Mouse (Mus musculus) forebrain, embryonic 16.5 days (tissue): ENCODE results near the gene Plscr1. TPM values are rescaled to one million over a fixed set of nuclear protein-coding genes. Genes with fewer than 3 reads are reported as not detected.
A peak's percentile ranks its signal among the peaks of the same experiment; 100 is the strongest.

ENCODE experiments used
- ATAC-seq: fragments of 200-750 bp; cut with Nextera tagmentation; 2 replicates; pipeline ENCODE4 v1.8.0; 2017; ENCODE audit warnings: mild to moderate bottlenecking, moderate library complexity
- H3K27ac ChIP-seq: fragments of 300-500 bp; sonication (generic); 2 replicates; pipeline ENCODE4 v1.5.1; 2014; ENCODE audit warnings: low read length, control low read depth
- H3K27me3 ChIP-seq: fragments of 300-500 bp; sonication (generic); replicated peaks from 2 replicates; pipeline ENCODE4 v1.6.1; 2014; ENCODE audit warnings: low read length; ENCODE audit not compliant: control insufficient read depth, insufficient read depth
- H3K36me3 ChIP-seq: fragments of 300-500 bp; sonication (generic); 2 replicates; pipeline ENCODE4 v1.6.1; 2014; ENCODE audit not compliant: control insufficient read depth, insufficient read depth
- H3K4me1 ChIP-seq: fragments of 300-500 bp; sonication (generic); replicated peaks from 2 replicates; pipeline ENCODE4 v1.6.1; 2014; ENCODE audit warnings: low read length; ENCODE audit not compliant: control insufficient read depth, insufficient read depth
- H3K4me2 ChIP-seq: fragments of 300-500 bp; sonication (generic); 2 replicates; pipeline ENCODE4 v1.6.1; 2014; ENCODE audit warnings: mild to moderate bottlenecking, low read length, control low read depth
- H3K4me3 ChIP-seq: fragments of 300-500 bp; sonication (generic); replicated peaks from 2 replicates; pipeline ENCODE4 v1.5.1; 2014; ENCODE audit warnings: mild to moderate bottlenecking, low read length, control low read depth
- H3K9ac ChIP-seq: fragments of 300-500 bp; sonication (generic); replicated peaks from 2 replicates; pipeline ENCODE4 v1.6.1; 2014; ENCODE audit warnings: low read depth, low read length, control low read depth
- H3K9me3 ChIP-seq: fragments of 300-500 bp; sonication (generic); 2 replicates; pipeline ENCODE4 v1.6.1; 2016; ENCODE audit warnings: low read length; ENCODE audit not compliant: control insufficient read depth
- WGBS: fragments of 180-500 bp; shearing (Covaris S2); extraction: QIAGEN DNeasy Blood & Tissue Kit; methylation state at CpG from one replicate; pipeline ENCODE4 v1.1.7; 2014; 5-methylcytosine and 5-hydroxymethylcytosine counted together
- polyA plus RNA-seq: library from polyadenylated mRNA; unstranded; fragments of >200 nt; fragmentation: Nextera tagmentation; extraction: Ambion mirVana; gene quantifications from 2 replicates; pipeline ENCODE4 v1.2.1, GENCODE M21; 2015

The Plscr1 gene
- polyA plus RNA-seq: 5.9 and 6.5 TPM in 2 replicates

DNA sequence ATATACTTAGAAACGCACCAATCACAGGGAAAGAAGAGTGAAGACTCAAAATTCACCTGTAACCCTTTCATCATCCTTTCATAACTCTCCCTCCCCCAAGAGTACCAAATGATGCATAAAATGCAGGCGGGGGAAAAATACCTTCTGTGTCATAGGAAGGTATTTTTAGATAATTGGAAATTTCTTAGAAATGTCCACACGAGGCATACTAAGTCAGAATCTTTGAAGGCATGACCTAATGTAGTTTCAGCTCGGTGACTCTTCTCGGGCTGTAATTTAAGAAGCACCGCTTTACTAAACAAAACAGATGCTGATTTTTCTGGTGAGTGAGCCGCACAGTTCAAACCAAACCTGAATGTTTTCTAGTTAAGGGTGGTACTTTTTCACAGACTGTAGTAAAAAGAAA lies at the start of gene Plscr1:
Gene Plscr1 (plus strand): TSS at position 304 of the 406 bp plus-strand sequence.
- Histone ChIP-seq H3K27ac (peak within 1 kb of the TSS; percentile 33; the same call in 1 of the 2 replicates), H3K27me3 (no peaks in the 10 kb centered on the region), H3K36me3 (no peaks in the 10 kb centered on the region), H3K4me2 (peak within 1 kb of the TSS; percentile 83), H3K9ac (peak within 1 kb of the TSS; percentile 55), H3K4me1 (peaks cover 7% of the 10 kb centered on the region), H3K9me3 (no peaks in the 10 kb centered on the region), H3K4me3 (peak within 1 kb of the TSS; percentile 53)
- no peak for ATAC-seq
- 35% methylated on average over 7 of the region's 7 CpGs for WGBS

DNA sequence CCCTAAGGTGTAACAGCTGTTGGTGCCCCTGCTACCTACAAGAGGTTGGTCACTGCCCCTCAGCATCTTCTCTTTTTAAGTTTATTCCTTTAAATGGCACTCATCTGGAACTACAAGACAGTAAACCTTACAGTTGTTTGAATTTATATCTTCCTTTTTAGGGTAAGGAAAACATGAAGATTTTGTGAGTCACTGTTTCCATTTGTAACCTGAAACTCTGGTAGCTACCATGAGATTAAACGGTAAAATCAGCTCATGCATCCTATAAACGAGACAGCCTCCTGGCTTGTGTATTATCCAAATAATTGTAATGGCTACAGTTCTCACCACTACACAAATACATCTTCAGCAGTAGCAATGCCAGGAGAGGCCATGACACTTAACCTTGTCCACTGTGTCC lies 45.2 kb upstream of the Plscr1 start:
- WGBS: 72% methylated on average over 2 of the region's 2 CpGs
- Histone ChIP-seq H3K27ac (no peak overlapping the region), H3K27me3 (no peaks in the 10 kb centered on the region), H3K36me3 (no peaks in the 10 kb centered on the region), H3K4me2 (no peak overlapping the region), H3K9me3 (no peaks in the 10 kb centered on the region), H3K9ac (no peak overlapping the region), H3K4me3 (no peak overlapping the region), H3K4me1 (no peaks in the 10 kb centered on the region)
- ATAC-seq: no peak

DNA sequence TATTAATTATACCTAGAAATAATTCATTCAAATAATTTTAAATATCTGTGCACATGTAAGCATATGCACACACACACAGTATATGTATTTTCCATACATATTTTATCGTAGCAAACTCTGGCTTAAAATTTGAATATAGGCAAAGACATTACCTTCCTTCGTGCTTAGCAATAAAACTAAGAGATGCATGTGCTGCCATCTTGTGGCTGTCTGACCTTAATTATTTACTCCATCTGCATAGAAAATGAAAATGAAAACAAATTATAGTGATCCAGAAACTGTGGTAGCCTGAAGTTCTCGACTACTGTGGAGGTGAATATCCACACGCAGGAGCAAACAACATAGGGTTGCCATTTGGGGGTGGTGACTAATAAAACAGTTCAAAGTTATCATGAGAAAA lies 42.2 kb upstream of the Plscr1 start:
- Histone ChIP-seq H3K27me3 (no peaks in the 10 kb centered on the region), H3K4me3 (no peak overlapping the region), H3K27ac (no peak overlapping the region), H3K9me3 (no peaks in the 10 kb centered on the region), H3K4me1 (0 out of 2 replicates have a peak, but pooled peaks cover 3% of the 10 kb centered on the region), H3K9ac (no peak overlapping the region), H3K36me3 (no peaks in the 10 kb centered on the region), H3K4me2 (no peak overlapping the region)
- WGBS: 35% methylated on average over 4 of the region's 4 CpGs
- ATAC-seq: peak; percentile 57; the same call in 1 of the 2 replicates

DNA sequence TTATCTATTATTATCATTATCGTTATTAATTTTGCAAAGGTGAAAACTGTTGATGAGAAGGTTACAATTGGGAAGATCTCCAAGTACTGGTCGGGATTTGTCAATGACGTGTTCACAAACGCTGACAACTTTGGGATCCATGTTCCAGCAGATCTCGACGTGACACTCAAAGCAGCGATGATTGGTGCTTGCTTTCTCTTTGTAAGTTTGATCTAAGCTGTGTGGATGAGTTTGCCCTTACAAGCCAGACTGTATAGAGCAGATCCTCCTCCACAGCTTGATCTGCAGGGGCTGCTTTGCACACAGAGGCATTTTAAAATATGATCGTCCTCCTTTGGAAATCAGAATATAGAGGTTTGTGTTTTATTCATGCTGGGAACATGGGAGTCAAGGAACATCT lies 41.8 kb upstream of the Plscr1 start:
- no peaks in the 10 kb centered on the region for H3K36me3 ChIP-seq
- H3K27ac ChIP-seq: no peak overlapping the region
- H3K27me3 ChIP-seq: no peaks in the 10 kb centered on the region
- H3K9me3 ChIP-seq: no peaks in the 10 kb centered on the region
- H3K9ac ChIP-seq: no peak overlapping the region
- H3K4me2 ChIP-seq: no peak overlapping the region
- WGBS: 76% methylated on average over 8 of the region's 8 CpGs
- no peak for ATAC-seq
- H3K4me3 ChIP-seq: no peak overlapping the region
- H3K4me1 ChIP-seq: 0 out of 2 replicates have a peak, but pooled peaks cover 3% of the 10 kb centered on the region

DNA sequence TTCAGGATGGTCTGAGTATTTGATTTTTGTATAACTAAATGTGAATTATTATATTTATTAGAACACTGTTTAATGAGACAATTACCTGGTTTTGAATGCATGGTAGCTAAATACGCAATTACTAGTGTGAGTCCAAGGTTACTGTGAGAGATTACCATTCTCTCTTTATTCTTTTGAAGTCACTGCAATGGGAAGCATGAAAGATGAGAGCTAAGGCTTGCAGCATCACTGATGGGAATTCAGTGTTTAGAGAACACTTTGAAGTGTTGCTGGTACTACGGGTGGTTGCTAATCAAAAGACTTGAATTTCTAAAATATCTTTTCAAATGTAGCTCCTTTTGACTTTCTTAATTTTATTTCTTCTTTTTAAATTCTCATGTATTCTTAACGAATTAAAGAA lies 39.7 kb upstream of the Plscr1 start:
- no peak overlapping the region for H3K9ac ChIP-seq
- no peak overlapping the region for H3K4me3 ChIP-seq
- ATAC-seq: no peak
- H3K27me3 ChIP-seq: no peaks in the 10 kb centered on the region
- 57% methylated on average over 3 of the region's 3 CpGs for WGBS
- no peak overlapping the region for H3K4me2 ChIP-seq
- no peaks in the 10 kb centered on the region for H3K9me3 ChIP-seq
- H3K27ac ChIP-seq: no peak overlapping the region
- no peaks in the 10 kb centered on the region for H3K36me3 ChIP-seq
- H3K4me1 ChIP-seq: 0 out of 2 replicates have a peak, but pooled peaks cover 3% of the 10 kb centered on the region

DNA sequence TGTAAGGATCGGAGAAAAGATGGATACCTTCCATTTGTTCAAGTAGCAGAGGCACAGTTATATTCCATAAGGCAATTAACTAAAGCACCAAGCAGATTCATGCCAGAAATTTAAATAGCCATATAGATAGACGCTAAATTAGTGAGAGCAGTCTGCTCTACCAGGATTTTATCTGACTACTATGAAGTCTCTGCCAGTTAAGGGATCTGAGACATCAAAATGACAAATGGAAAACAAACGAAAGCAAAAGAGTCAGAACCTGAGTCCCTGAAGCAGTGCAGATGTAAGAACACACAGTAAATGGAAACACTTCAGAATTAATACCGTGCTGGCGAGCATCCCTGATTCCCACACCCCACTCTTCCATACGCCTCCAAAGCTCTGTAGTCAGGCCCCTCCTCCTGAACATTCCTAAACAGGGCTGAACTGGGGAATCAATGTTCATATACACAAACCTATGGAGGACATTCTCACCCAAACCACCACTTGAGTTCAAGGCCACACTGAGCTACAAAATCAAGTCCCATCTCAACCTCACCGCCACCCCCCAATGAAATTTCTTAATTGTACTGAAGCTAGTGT lies 39.1 kb upstream of the Plscr1 start:
- Histone ChIP-seq H3K4me3 (no peak overlapping the region), H3K4me1 (0 out of 2 replicates have a peak, but pooled peaks cover 3% of the 10 kb centered on the region), H3K9me3 (no peaks in the 10 kb centered on the region), H3K27me3 (no peaks in the 10 kb centered on the region), H3K27ac (no peak overlapping the region), H3K4me2 (no peak overlapping the region), H3K9ac (no peak overlapping the region), H3K36me3 (no peaks in the 10 kb centered on the region)
- peak; percentile 75 for ATAC-seq
- WGBS: 62% methylated on average over 7 of the region's 7 CpGs

DNA sequence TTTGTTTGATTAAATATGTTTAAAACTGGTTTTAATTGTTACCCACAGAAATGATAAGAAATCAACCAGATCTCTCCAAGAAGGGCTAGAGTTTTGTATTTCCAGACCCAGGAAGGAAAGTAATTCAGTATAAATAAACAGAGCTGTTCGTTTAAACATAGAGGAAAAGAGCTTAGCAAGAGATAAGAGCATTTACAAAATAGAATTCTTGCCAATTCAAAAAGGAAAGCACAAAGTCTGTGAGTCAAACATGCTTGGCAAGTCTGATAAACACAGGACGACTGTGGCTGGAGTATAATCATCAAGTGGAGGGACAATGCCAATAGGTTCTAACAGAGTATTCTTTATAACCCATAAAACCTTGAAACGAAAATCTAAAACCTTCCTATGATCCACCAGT lies 38.5 kb upstream of the Plscr1 start:
- Histone ChIP-seq H3K9me3 (no peaks in the 10 kb centered on the region), H3K4me2 (no peak overlapping the region), H3K27me3 (no peaks in the 10 kb centered on the region), H3K36me3 (no peaks in the 10 kb centered on the region), H3K27ac (no peak overlapping the region), H3K4me1 (0 out of 2 replicates have a peak, but pooled peaks cover 3% of the 10 kb centered on the region), H3K4me3 (no peak overlapping the region), H3K9ac (no peak overlapping the region)
- ATAC-seq: no peak
- WGBS: 68% methylated on average over 3 of the region's 3 CpGs

DNA sequence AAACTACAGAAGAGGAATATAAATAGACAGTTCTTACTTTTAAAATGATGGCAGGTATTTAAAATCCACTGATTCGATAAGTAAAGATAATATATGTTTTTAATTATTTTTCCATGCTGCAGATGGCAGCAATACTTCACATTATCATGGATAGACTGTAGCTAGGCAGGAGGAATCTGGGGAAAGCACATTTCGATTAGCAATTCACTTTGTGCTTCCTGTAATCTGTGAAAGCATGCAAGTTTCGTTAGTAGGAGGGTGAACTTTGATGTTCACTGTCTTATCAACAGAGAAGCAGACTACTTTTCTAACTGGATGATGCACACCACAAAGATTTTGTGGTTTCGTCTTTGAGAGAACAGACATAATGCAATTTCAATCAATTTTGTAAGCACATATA lies 32.1 kb upstream of the Plscr1 start:
- Histone ChIP-seq H3K9ac (no peak overlapping the region), H3K9me3 (no peaks in the 10 kb centered on the region), H3K36me3 (no peaks in the 10 kb centered on the region), H3K4me1 (no peaks in the 10 kb centered on the region), H3K4me3 (no peak overlapping the region), H3K27me3 (no peaks in the 10 kb centered on the region), H3K27ac (no peak overlapping the region), H3K4me2 (no peak overlapping the region)
- WGBS: 69% methylated on average over 4 of the region's 4 CpGs
- no peak for ATAC-seq

DNA sequence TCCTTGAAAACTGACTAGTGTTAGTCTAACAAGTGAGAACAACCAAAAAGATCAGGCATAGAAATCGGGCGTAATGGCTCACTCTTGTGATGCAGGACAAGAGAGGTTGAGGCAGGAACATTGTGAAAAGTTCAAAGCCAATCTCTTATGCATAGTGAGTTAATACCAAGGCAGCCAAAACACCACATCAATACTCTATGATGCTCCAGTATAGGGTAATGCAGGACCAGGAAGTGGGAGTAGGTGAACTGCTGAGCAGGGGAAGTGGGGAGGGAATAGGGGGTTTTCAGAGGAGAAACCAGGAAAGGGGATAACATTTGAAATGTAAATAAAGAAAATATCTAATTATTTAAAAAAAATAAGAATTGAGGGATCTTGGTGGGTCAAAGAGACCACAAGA lies 31.7 kb upstream of the Plscr1 start:
- H3K27me3 ChIP-seq: no peaks in the 10 kb centered on the region
- no peak overlapping the region for H3K27ac ChIP-seq
- no peak overlapping the region for H3K4me3 ChIP-seq
- ATAC-seq: no peak
- H3K4me2 ChIP-seq: no peak overlapping the region
- no peaks in the 10 kb centered on the region for H3K36me3 ChIP-seq
- H3K9ac ChIP-seq: no peak overlapping the region
- H3K9me3 ChIP-seq: no peaks in the 10 kb centered on the region
- 85% methylated on average over 2 of the region's 2 CpGs for WGBS
- H3K4me1 ChIP-seq: no peaks in the 10 kb centered on the region

DNA sequence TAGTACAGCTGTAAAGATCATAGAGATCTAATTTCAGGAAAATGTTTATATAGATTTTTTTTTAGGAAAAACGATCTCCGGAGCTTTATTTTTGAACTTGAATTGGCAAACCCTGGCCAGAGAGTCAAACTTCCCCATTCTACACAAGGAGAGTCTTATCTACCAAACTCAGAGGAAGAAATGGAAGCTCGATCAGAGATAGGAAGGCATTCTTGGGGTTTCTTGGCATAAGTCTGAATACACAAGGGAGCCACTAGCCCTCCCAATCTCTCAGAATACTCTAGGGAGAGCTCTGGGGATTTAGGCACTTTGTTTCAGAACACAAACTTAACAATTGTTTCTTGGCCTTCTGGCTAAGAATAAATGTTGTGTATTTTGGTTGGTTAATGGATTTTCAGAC lies 29.4 kb upstream of the Plscr1 start:
- no peak for ATAC-seq
- 84% methylated on average over 3 of the region's 3 CpGs for WGBS
- Histone ChIP-seq H3K36me3 (no peaks in the 10 kb centered on the region), H3K9ac (no peak overlapping the region), H3K27ac (no peak overlapping the region), H3K9me3 (no peaks in the 10 kb centered on the region), H3K4me1 (no peaks in the 10 kb centered on the region), H3K4me2 (no peak overlapping the region), H3K4me3 (no peak overlapping the region), H3K27me3 (no peaks in the 10 kb centered on the region)
